Mouse (Mus musculus): Measurements from ENCODE around the gene Tuft1. TPM values are rescaled to one million over a fixed set of nuclear protein-coding genes. Genes with fewer than 3 reads are reported as not detected.

Tuft1 gene
- polyA plus RNA-seq (2015; fragmentation: Nextera tagmentation; extraction: Ambion mirVana), result 11.1 and 11.2 TPM in 2 replicates

DNA sequence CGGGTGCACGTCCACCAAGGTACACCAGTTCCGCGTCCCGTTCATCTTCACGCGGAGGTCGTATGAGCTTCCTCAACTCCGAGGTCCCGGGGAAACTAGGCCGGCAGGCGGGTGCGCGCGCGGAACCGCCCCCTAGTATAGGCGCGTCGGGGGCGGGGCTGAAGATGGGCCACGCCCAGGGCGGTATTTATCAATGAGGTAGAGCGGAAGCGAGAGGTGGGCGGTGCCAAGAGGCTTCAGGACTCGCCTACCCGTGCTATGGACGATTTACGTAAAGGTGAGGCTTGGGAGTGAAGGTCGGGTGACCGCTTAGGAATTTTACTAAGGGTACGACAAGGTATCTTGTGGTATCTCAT lies at the start of gene Tuft1:
Tuft1 (minus strand) TSS at position 133 of the 356 bp plus-strand sequence.

GRCm38 (mm10) chr3:94693329-94693825 lies 34.7 kb upstream of the Tuft1 start, which contains the start of gene Selenbp2:
Selenbp2 (plus strand) TSS chr3:94693556.

GRCm38 (mm10) chr3:94642495-94643162 lies 16.0 kb downstream of the Tuft1 start, which contains the start of gene Gm10972:
Gm10972 (plus strand) TSS chr3:94643112.

GRCm38 (mm10) chr3:94582456-94582891 lies 76.2 kb downstream of the Tuft1 start, which contains the start of gene Snx27:
Snx27 (minus strand) TSS chr3:94582716.

Other genes starting within 250 kb of the Tuft1 start
- gene Tdrkh, start 245.6 kb downstream of the Tuft1 start, polyA plus RNA-seq (2015; fragmentation: Nextera tagmentation; extraction: Ambion mirVana), result 4.0 and 4.4 TPM in 2 replicates
- 52.7 and 52.9 TPM in 2 replicates for gene Mrpl9, start 215.6 kb downstream of the Tuft1 start, polyA plus RNA-seq (2015; fragmentation: Nextera tagmentation; extraction: Ambion mirVana)
- gene Oaz3, start 215.0 kb downstream of the Tuft1 start, polyA plus RNA-seq (2015; fragmentation: Nextera tagmentation; extraction: Ambion mirVana), result 0.31 TPM in 1 of 2 replicates, not detected in the other
- gene Celf3, start 180.6 kb downstream of the Tuft1 start, polyA plus RNA-seq (2015; fragmentation: Nextera tagmentation; extraction: Ambion mirVana), result 0.72 and 1.6 TPM in 2 replicates
- 1.7 and 3.4 TPM in 2 replicates for gene Riiad1, start 178.5 kb downstream of the Tuft1 start, polyA plus RNA-seq (2015; fragmentation: Nextera tagmentation; extraction: Ambion mirVana)
- gene Snx27, start 76.2 kb downstream of the Tuft1 start, polyA plus RNA-seq (2015; fragmentation: Nextera tagmentation; extraction: Ambion mirVana), result 21.1 and 22.2 TPM in 2 replicates
- gene Gm10972, start 15.8 kb downstream of the Tuft1 start, polyA plus RNA-seq (2015; fragmentation: Nextera tagmentation; extraction: Ambion mirVana), result not detected in 2 replicates
- 1.2 and 1.9 TPM in 2 replicates for gene Selenbp2, start 34.7 kb upstream of the Tuft1 start, polyA plus RNA-seq (2015; fragmentation: Nextera tagmentation; extraction: Ambion mirVana)
- 16.9 and 17.9 TPM in 2 replicates for gene Cgn, start 127.6 kb upstream of the Tuft1 start, polyA plus RNA-seq (2015; fragmentation: Nextera tagmentation; extraction: Ambion mirVana)
- gene Pogz, start 178.7 kb upstream of the Tuft1 start, polyA plus RNA-seq (2015; fragmentation: Nextera tagmentation; extraction: Ambion mirVana), result 6.8 and 7.1 TPM in 2 replicates
- gene Psmb4, start 228.1 kb upstream of the Tuft1 start, polyA plus RNA-seq (2015; fragmentation: Nextera tagmentation; extraction: Ambion mirVana), result 224 and 256 TPM in 2 replicates